Mouse (Mus musculus): Measurements from ENCODE around the gene Tmprss5. TPM values are rescaled to one million over a fixed set of nuclear protein-coding genes. Genes with fewer than 3 reads are reported as not detected.

The Tmprss5 gene
- polyA plus RNA-seq, 1 experiment, result not detected

DNA sequence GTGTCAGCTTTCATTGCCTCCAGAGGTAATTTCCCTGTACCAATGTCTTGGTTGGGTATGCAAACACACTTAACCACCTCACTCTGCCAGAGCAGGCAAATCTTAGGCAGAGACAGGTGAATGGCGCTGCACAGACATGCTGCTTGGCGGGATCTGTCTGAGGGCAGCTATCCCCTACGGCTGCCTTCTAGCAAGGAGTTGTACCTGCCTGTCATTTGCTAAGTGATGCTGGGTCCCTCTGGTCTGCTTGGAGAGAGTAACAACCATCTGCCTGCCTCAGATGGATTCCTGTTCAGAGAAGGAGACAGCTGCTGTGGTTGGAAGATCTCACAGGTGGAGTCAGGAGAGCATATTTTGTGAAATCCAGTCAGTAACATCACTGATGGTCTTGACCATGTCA, 62.8 kb downstream of the Tmprss5 start:
- TF ChIP-seq MYOG (IDR thresholded peaks at IDR 0.05; ENCODE audit: control insufficient read depth, extremely low read depth, insufficient read length), result no peak
- no peak for TF ChIP-seq CTCF (IDR thresholded peaks at IDR 0.05; ENCODE audit: control insufficient read depth, insufficient read depth, insufficient read length)
- no peak for TF ChIP-seq MAX (IDR thresholded peaks at IDR 0.05)
- no peak for TF ChIP-seq FOSL1 (IDR thresholded peaks at IDR 0.05; ENCODE audit: insufficient read depth, low read length, poor library complexity, severe bottlenecking)
- TF ChIP-seq USF1 (IDR thresholded peaks at IDR 0.05; ENCODE audit: low read depth), result no peak
- no peak for TF ChIP-seq MYOD1 (IDR thresholded peaks at IDR 0.05; ENCODE audit: control insufficient read depth, insufficient read length, low read depth)
- no peak for TF ChIP-seq CEBPB (IDR thresholded peaks at IDR 0.05; ENCODE audit: low read depth)
- H3K36me3 ChIP-seq (ENCODE audit: control insufficient read depth, insufficient read depth), result no peaks in the 10 kb centered on the region
- no peak overlapping the region for H3ac ChIP-seq (ENCODE audit: control insufficient read depth, insufficient read length, low read depth)
- peaks cover 4% of the 10 kb centered on the region for H3K27me3 ChIP-seq (ENCODE audit: control insufficient read depth, insufficient read depth, insufficient read length)
- H3K4me3 ChIP-seq (ENCODE audit: insufficient read depth, poor library complexity, severe bottlenecking), result no peak overlapping the region
- H3K79me2 ChIP-seq (ENCODE audit: control insufficient read depth, insufficient read depth), result no peaks in the 10 kb centered on the region
- no peaks in the 10 kb centered on the region for H3K79me3 ChIP-seq (ENCODE audit: low read depth)

DNA sequence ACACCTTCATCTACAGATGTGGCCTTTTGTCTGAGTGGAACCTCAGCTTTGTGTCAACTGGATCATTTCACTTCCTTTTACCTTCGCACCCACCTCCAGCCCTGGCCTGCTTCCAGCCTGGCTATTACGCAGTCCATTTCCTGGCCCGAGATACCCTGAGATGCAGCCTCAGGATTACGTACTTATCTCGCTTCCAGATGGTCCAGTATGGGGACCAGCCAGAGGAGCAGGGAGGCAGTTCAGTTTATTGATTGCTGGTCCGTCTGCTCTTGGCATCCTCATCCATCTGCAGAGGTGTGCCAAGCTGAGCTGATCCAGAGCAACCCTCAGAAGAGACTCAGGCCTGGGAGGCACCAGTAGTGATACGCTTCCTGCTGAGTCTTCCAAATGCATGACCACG, 64.7 kb downstream of the Tmprss5 start:
- Histone ChIP-seq H3K4me3 (ENCODE audit: insufficient read depth, poor library complexity, severe bottlenecking) (no peak overlapping the region), H3K79me2 (ENCODE audit: control insufficient read depth, insufficient read depth) (no peaks in the 10 kb centered on the region), H3K27me3 (ENCODE audit: control insufficient read depth, insufficient read depth, insufficient read length) (peaks cover 15% of the 10 kb centered on the region), H3ac (ENCODE audit: control insufficient read depth, insufficient read length, low read depth) (no peak overlapping the region), H3K79me3 (ENCODE audit: low read depth) (no peaks in the 10 kb centered on the region), H3K36me3 (ENCODE audit: control insufficient read depth, insufficient read depth) (no peaks in the 10 kb centered on the region)
- TF ChIP-seq MYOG (IDR thresholded peaks at IDR 0.05; ENCODE audit: control insufficient read depth, extremely low read depth, insufficient read length) (no peak), MYOD1 (IDR thresholded peaks at IDR 0.05; ENCODE audit: control insufficient read depth, insufficient read length, low read depth) (no peak), MAX (IDR thresholded peaks at IDR 0.05) (no peak), CEBPB (IDR thresholded peaks at IDR 0.05; ENCODE audit: low read depth) (no peak), FOSL1 (IDR thresholded peaks at IDR 0.05; ENCODE audit: insufficient read depth, low read length, poor library complexity, severe bottlenecking) (no peak), CTCF (IDR thresholded peaks at IDR 0.05; ENCODE audit: control insufficient read depth, insufficient read depth, insufficient read length) (no peak), USF1 (IDR thresholded peaks at IDR 0.05; ENCODE audit: low read depth) (no peak)

DNA sequence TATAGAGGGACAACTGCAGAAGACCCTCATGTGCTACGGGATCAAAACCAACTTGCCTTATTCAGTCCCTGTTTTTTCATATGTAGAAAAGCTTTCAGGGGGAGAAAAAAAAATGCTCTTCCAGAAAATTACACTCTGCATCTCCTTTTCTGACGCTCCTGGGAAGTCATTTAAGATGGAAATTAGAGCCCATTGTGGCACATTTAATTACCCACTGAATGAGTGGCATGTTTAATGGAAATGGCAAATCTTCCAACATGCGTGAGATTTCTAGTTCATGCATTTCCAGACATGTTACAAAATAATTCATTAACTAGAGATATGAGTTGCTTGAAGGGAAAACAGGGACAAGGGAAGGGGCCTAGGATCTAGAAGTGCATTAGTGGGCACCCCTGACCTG, 66.0 kb downstream of the Tmprss5 start:
- no peaks in the 10 kb centered on the region for H3K79me3 ChIP-seq (ENCODE audit: low read depth)
- peaks cover 15% of the 10 kb centered on the region for H3K27me3 ChIP-seq (ENCODE audit: control insufficient read depth, insufficient read depth, insufficient read length)
- no peaks in the 10 kb centered on the region for H3K79me2 ChIP-seq (ENCODE audit: control insufficient read depth, insufficient read depth)
- no peaks in the 10 kb centered on the region for H3K36me3 ChIP-seq (ENCODE audit: control insufficient read depth, insufficient read depth)
- H3ac ChIP-seq (ENCODE audit: control insufficient read depth, insufficient read length, low read depth), result no peak overlapping the region
- TF ChIP-seq USF1 (IDR thresholded peaks at IDR 0.05; ENCODE audit: low read depth) (no peak), MAX (IDR thresholded peaks at IDR 0.05) (no peak), MYOG (IDR thresholded peaks at IDR 0.05; ENCODE audit: control insufficient read depth, extremely low read depth, insufficient read length) (no peak), FOSL1 (IDR thresholded peaks at IDR 0.05; ENCODE audit: insufficient read depth, low read length, poor library complexity, severe bottlenecking) (no peak), CTCF (IDR thresholded peaks at IDR 0.05; ENCODE audit: control insufficient read depth, insufficient read depth, insufficient read length) (no peak), MYOD1 (IDR thresholded peaks at IDR 0.05; ENCODE audit: control insufficient read depth, insufficient read length, low read depth) (no peak), CEBPB (IDR thresholded peaks at IDR 0.05; ENCODE audit: low read depth) (no peak)
- no peak overlapping the region for H3K4me3 ChIP-seq (ENCODE audit: insufficient read depth, poor library complexity, severe bottlenecking)

Other genes with a start within 250 kb of the Tmprss5 start
- gene Zbtb16, start 245.0 kb upstream of the Tmprss5 start, polyA plus RNA-seq (2012; fragmentation: generic; extraction: Trizol), result not detected
- gene Htr3a, start 170.2 kb upstream of the Tmprss5 start, polyA plus RNA-seq (2012; fragmentation: generic; extraction: Trizol), result not detected
- not detected for gene Htr3b, start 116.3 kb upstream of the Tmprss5 start, polyA plus RNA-seq (2012; fragmentation: generic; extraction: Trizol)
- gene Usp28, start 95.9 kb upstream of the Tmprss5 start, polyA plus RNA-seq (2012; fragmentation: generic; extraction: Trizol), result 6.2 TPM
- 24.7 TPM for gene Zw10, start 25.6 kb upstream of the Tmprss5 start, polyA plus RNA-seq (2012; fragmentation: generic; extraction: Trizol)
- gene Gm4894, start 169.3 kb downstream of the Tmprss5 start, polyA plus RNA-seq (2012; fragmentation: generic; extraction: Trizol), result not detected